Mouse (Mus musculus): Measurements from ENCODE around the gene Ptpn13. TPM values are rescaled to one million over a fixed set of nuclear protein-coding genes. Genes with fewer than 3 reads are reported as not detected.

The Ptpn13 gene
- total and polyA plus RNA-seq, 3 experiments, result 0.04 TPM; not detected in 2

- H3K4me1 ChIP-seq (ENCODE audit: control insufficient read depth in 1 of 2, insufficient read depth in 2 of 2), result peaks cover 3 to 8% of the 10 kb centered on the region in 2 experiments; a peak in 2 of 4 replicates
- no peak for DNase-seq (ENCODE audit: extremely low read depth)
- no peak overlapping the region for H3K27ac ChIP-seq (ENCODE audit: insufficient read depth, low read depth)
- H3K27me3 ChIP-seq (replicated peaks), result no peaks in the 10 kb centered on the region
- H3K36me3 ChIP-seq (replicated peaks in 1 of 2; ENCODE audit: control insufficient read depth in 1 of 2, insufficient read depth in 1 of 2, low read length in 1 of 2), result no peaks in the 10 kb centered on the region
- TF ChIP-seq ZC3H11A (IDR thresholded peaks at IDR 0.05; ENCODE audit: low read depth, low read length) (no peak), SIN3A (IDR thresholded peaks at IDR 0.05; ENCODE audit: low read length) (no peak), PAX5 (IDR thresholded peaks at IDR 0.05; ENCODE audit: low read length) (no peak), KAT2A (IDR thresholded peaks at IDR 0.05; ENCODE audit: insufficient replicate concordance, low read length) (no peak), EP300 (IDR thresholded peaks at IDR 0.05; ENCODE audit: low read length) (no peak), MAX (IDR thresholded peaks at IDR 0.05; ENCODE audit: low read length) (no peak), HCFC1 (IDR thresholded peaks at IDR 0.05; ENCODE audit: low read depth, low read length) (no peak), USF1 (IDR thresholded peaks at IDR 0.05; ENCODE audit: low read depth, low read length) (no peak), POLR2A (IDR thresholded peaks at IDR 0.05; ENCODE audit: low read depth, low read length) (no peak), CHD1 (IDR thresholded peaks at IDR 0.05; ENCODE audit: low read depth, low read length) (no peak), RCOR1 (conservative IDR thresholded peaks at IDR 0.05; ENCODE audit: low read depth, low read length) (no peak), BHLHE40 (IDR thresholded peaks at IDR 0.05; ENCODE audit: low read depth, low read length) (no peak)
- no peak overlapping the region for H3K9ac ChIP-seq (ENCODE audit: insufficient read depth, low read depth)
- no peaks in the 10 kb centered on the region for H3K79me2 ChIP-seq (replicated peaks; ENCODE audit: control insufficient read depth, extremely low read depth, insufficient read depth, poor library complexity, severe bottlenecking)
- no peak overlapping the region for H3K4me2 ChIP-seq (ENCODE audit: insufficient read depth, low read depth, poor library complexity, severe bottlenecking)
- H3K9me3 ChIP-seq (replicated peaks; ENCODE audit: low read length), result no peaks in the 10 kb centered on the region
- dilution Hi-C loops (cut with MboI; ENCODE audit: extremely low pct_ligation_motif_present, extremely low pct_unique_long_range_greater_than_20kb, low sequenced_read_pairs), result no loop called here
- in situ Hi-C loops (cut with MboI; ENCODE audit: low pct_ligation_motif_present, low pct_unique_long_range_greater_than_20kb, low sequenced_read_pairs), result loop anchor here (10.0 kb wide), 1 partner anchor 104 kb away; no protein-coding TSS in a partner anchor
- no peak overlapping the region for H3K4me3 ChIP-seq (replicated peaks in 1 of 3; ENCODE audit: low read depth in 2 of 3, low read length in 2 of 3, poor library complexity in 1 of 3)
Measured at GRCm38 (mm10) chr5:103458959-103459675, 34.1 kb downstream of the Ptpn13 start.

- no peak for DNase-seq (ENCODE audit: extremely low read depth)
- Histone ChIP-seq H3K27ac (ENCODE audit: insufficient read depth, low read depth) (no peak overlapping the region), H3K9ac (ENCODE audit: insufficient read depth, low read depth) (no peak overlapping the region), H3K4me2 (ENCODE audit: insufficient read depth, low read depth, poor library complexity, severe bottlenecking) (no peak overlapping the region), H3K36me3 (replicated peaks in 1 of 2; ENCODE audit: control insufficient read depth in 1 of 2, insufficient read depth in 1 of 2, low read length in 1 of 2) (no peaks in the 10 kb centered on the region), H3K4me3 (replicated peaks in 1 of 3; ENCODE audit: low read depth in 2 of 3, low read length in 2 of 3, poor library complexity in 1 of 3) (no peak overlapping the region), H3K9me3 (replicated peaks; ENCODE audit: low read length) (no peaks in the 10 kb centered on the region), H3K27me3 (replicated peaks) (no peaks in the 10 kb centered on the region), H3K4me1 (ENCODE audit: control insufficient read depth in 1 of 2, insufficient read depth in 2 of 2) (peaks cover 6 to 9% of the 10 kb centered on the region in 2 experiments; a peak in 3 of 4 replicates), H3K79me2 (replicated peaks; ENCODE audit: control insufficient read depth, extremely low read depth, insufficient read depth, poor library complexity, severe bottlenecking) (no peaks in the 10 kb centered on the region)
- dilution Hi-C loops (cut with MboI; ENCODE audit: extremely low pct_ligation_motif_present, extremely low pct_unique_long_range_greater_than_20kb, low sequenced_read_pairs), result no loop called here
- in situ Hi-C loops (cut with MboI; ENCODE audit: low pct_ligation_motif_present, low pct_unique_long_range_greater_than_20kb, low sequenced_read_pairs), result no loop called here
- no peak for TF ChIP-seq BHLHE40 (IDR thresholded peaks at IDR 0.05; ENCODE audit: low read depth, low read length)
- TF ChIP-seq ETS1 (conservative IDR thresholded peaks at IDR 0.05; ENCODE audit: low read depth, low read length), result no peak
- no peak for TF ChIP-seq MXI1 (IDR thresholded peaks at IDR 0.05; ENCODE audit: low read depth, low read length)
- no peak for TF ChIP-seq NRF1 (IDR thresholded peaks at IDR 0.05; ENCODE audit: low read depth, low read length)
- TF ChIP-seq GABPA (IDR thresholded peaks at IDR 0.05; ENCODE audit: insufficient replicate concordance, low read depth, low read length), result no peak
- no peak for TF ChIP-seq ELF1 (IDR thresholded peaks at IDR 0.05; ENCODE audit: low read depth, low read length)
- no peak for TF ChIP-seq POLR2AphosphoS2 (IDR thresholded peaks at IDR 0.05; ENCODE audit: low read depth, low read length)
- no peak for TF ChIP-seq MYC (IDR thresholded peaks at IDR 0.05; ENCODE audit: low read depth, low read length)
- no peak for TF ChIP-seq TCF12 (IDR thresholded peaks at IDR 0.05; ENCODE audit: low read depth, low read length)
- TF ChIP-seq KAT2A (IDR thresholded peaks at IDR 0.05; ENCODE audit: insufficient replicate concordance, low read length), result no peak
- TF ChIP-seq USF1 (IDR thresholded peaks at IDR 0.05; ENCODE audit: low read depth, low read length), result no peak
- no peak for TF ChIP-seq UBTF (IDR thresholded peaks at IDR 0.05; ENCODE audit: low read depth, low read length)
- no peak for TF ChIP-seq POLR2A (IDR thresholded peaks at IDR 0.05; ENCODE audit: low read depth, low read length)
- TF ChIP-seq SIN3A (IDR thresholded peaks at IDR 0.05; ENCODE audit: low read length), result no peak
- no peak for TF ChIP-seq ZKSCAN1 (IDR thresholded peaks at IDR 0.05; ENCODE audit: borderline replicate concordance, low read depth, low read length)
Measured at GRCm38 (mm10) chr5:103460903-103461302, 35.9 kb downstream of the Ptpn13 start.

Measured in CH12.LX (cell line).